Mouse (Mus musculus): ENCODE results near the gene Prkar2b.

DNA sequence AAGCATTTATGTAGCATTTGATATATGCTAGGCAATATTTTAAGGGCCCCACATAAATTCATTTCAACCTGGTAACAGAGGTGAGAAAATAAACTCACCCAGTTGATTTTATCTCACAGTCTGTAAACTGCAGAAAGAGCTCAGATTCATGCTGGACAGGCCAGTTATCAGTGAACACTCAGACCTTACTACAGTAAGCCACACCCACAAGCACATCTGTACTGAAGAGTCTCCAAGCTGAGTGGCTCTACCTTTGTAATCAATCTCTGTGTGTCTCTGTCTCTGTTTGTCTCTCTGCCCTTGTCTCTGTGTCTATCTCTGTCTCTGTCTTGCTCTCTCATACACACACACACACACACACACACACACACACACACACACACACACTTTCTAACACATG, 71.4 kb downstream of the Prkar2b start:
- TF ChIP-seq POLR2A (IDR thresholded peaks at IDR 0.05; ENCODE audit: control insufficient read depth in 1 of 2, insufficient read depth in 1 of 2, low read depth in 1 of 2, low read length in 2 of 2, poor library complexity in 1 of 2), result no peak
- TF ChIP-seq MAFK (IDR thresholded peaks at IDR 0.05; ENCODE audit: borderline replicate concordance, low read depth, low read length), result no peak
- TF ChIP-seq CTCF (IDR thresholded peaks at IDR 0.05 in 2 of 3, conservative IDR thresholded peaks at IDR 0.05 in 1 of 3; ENCODE audit: control insufficient read depth in 1 of 3, insufficient read depth in 1 of 3, low read depth in 2 of 3, low read length in 3 of 3, poor library complexity in 1 of 3, severe bottlenecking in 1 of 3), result no peak
- TF ChIP-seq EP300 (IDR thresholded peaks at IDR 0.05; ENCODE audit: low read depth in 1 of 2, low read length in 2 of 2), result no peak
- TF ChIP-seq POLR2AphosphoS2 (IDR thresholded peaks at IDR 0.05; ENCODE audit: low read length), result no peak
- TF ChIP-seq MEF2A (IDR thresholded peaks at IDR 0.05; ENCODE audit: extremely low read depth, insufficient replicate concordance, low read depth, low read length, poor library complexity, severe bottlenecking), result no peak
- TF ChIP-seq MXI1 (IDR thresholded peaks at IDR 0.05; ENCODE audit: low read depth, low read length), result no peak
- TF ChIP-seq E2F4 (IDR thresholded peaks at IDR 0.05; ENCODE audit: borderline replicate concordance, low read depth, low read length), result no peak
- no peak for TF ChIP-seq SIN3A (IDR thresholded peaks at IDR 0.05; ENCODE audit: low read length)
- TF ChIP-seq RAD21 (IDR thresholded peaks at IDR 0.05; ENCODE audit: low read depth, low read length), result no peak

Measured in MEL (cell line).